Mouse (Mus musculus): ENCODE data around the gene Cops7b.
"Not testable (repeated sequence)": the region's sequence is repeated elsewhere in the genome, so short reads cannot be mapped to it uniquely, and the experiment has no call there.

Cops7b gene

GRCm38 (mm10) chr1:86582451-86583096 is at the start of gene Cops7b, which contains the start of gene Pde6d:
Cops7b (plus strand) TSS chr1:86582904.
Pde6d (minus strand) TSS chr1:86582629.
- DNase-seq = peak; percentile 97

DNA sequence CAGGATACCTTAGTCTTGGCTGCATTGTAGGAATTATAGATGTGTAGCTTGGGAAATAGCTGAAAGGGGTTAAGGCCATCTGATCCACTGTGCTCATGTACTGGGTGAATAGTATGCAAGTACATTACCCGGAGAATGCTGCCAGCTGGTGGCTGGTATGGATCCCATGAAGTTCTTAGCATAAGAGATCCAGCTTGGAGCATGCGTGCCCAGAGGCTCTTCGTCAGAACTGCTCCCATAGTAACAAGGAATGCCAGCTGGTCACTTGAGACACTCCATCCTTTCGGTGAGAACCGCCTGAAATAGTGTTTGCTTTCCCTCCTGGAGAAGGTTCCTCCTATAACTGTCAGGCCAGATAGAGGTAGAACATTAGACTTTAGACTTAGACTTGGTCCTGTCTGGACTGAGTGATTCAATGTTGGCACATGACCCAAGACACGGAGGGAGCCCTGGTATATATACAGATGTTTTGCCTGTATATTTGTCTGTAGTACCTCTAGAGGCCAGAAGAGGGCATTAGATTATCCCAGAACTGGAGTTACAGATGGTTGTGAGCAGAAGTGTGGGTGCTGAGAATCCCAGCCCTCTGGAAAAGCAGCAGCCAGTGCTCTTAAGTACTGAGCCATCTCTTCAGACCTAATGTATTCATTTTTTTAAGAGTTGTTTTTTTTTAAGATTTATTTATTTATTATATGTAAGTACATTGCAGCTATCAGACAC is 49.1 kb upstream of the Cops7b start:
- DNase-seq = peak; percentile 57

DNA sequence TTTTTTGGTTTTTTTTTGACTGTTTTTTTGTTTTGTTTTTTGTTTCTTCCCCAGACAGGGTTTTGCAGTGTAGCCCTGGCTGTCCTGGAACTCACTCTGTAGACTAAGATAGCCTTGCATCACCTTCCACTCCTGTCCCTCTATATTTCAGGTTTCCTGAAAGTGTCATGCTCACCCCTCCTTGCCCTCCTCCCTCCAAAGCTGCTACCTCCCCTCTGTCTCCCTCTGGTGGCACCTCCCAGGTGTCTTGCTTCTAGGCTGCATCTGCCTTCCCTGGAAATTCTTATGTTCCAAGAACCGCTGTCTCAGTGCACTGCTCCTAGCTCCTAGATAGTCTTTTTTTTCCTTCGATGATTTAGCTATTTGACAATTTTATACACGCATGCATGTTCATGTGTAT is 44.3 kb upstream of the Cops7b start:
- peak; percentile 13 for DNase-seq

DNA sequence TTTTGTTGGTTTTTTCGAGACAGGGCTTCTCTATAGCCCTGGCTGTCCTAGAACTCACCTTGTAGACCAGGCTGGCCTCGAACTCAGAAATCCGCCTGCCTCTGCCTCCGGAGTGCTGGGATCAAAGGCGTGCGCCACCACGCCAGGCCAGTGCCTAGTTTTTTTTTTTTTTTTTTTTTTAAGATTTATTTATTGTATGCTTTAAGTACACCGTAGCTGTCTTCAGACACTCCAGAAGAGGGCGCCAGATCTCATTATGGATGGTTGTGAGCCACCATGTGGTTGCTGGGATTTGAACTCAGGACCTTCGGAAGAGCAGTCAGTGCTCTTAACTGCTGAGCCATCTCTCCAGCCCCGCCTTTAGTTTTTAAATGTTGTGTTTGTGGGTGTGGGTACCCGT is 43.1 kb upstream of the Cops7b start:
- not testable (repeated sequence) for DNase-seq

DNA sequence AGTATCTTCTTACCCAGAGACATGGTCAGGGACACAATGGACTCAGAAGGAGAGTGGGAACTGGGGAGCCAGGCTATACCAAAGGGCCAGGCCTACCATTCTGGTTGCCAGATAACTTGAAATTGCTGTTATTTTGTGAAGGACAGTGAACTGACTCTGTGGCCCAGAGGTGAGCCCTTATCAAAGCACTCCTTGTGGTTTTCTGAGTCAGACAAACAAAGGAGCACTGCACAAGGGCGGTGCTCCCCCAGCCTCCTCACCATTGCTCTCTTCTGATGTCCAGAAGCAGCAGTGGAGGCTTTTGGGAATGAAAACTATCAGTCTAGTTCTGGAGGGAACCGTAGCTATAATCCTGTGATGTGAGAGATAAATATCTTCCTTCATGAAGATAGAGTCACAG is 40.1 kb upstream of the Cops7b start:
- DNase-seq = no peak

DNA sequence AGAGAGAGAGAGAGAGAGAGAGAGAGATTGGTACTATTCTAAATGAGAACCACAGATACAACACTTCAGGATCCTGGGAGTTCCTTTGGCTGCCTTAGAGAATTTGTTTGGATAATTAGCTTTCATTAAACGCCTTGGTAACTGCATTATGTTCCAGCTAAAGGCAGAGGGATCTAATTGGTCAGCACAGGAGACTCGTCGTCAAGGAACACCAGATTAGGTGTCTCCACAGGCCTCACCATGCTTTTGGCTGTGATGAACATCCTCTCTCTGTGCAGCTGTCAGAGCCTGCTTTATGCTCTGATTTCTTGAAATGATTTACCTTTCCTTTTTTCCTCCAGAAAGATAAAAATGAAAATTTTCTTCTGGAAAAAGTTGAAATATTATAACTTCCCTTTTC is 35.9 kb upstream of the Cops7b start:
- no peak for DNase-seq

DNA sequence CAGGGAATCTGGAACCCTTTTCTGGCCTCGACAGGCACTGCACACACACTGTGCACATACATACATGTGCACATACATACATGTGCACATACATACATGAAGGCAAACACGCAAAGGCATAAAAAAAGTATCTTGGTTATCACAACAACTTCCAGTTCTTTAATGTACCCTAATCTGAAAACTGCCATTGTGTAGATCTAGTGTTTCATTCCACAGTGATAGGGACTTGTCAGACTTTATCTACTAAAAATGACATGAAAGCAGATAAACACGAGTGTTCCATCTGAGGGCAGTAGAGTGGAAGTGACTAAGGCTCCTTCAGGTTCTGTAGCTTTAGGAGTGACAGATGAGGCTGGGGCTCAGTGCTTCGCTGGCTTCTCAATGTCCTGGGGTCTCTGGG is 31.4 kb upstream of the Cops7b start:
- no peak for DNase-seq

DNA sequence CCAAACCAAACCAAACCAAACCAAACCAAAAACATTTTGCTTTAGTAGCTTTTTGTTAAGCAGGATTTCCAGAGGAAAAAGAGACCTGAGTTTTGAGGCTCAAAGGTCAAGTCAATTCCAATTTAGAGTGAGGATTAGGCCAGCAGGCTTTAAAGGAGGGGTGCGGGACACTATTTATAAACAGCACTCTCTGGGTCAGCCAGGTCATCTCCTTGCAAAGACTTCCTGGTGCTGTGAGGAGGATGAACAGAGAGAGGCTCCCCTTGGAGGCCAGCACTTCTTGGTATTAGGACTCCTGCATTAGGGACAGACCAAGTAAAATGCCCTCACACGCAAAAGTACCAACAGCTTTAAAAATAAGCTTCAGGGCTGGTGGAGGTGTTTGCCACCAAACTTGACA is 30.8 kb upstream of the Cops7b start:
- no peak for DNase-seq

- no peak for DNase-seq
Measured at GRCm38 (mm10) chr1:86555665-86556064, 27.0 kb upstream of the Cops7b start.

GRCm38 (mm10) chr1:86557872-86558271 is 24.8 kb upstream of the Cops7b start:
- DNase-seq = no peak

- no peak for DNase-seq
Measured at GRCm38 (mm10) chr1:86559232-86559631, 23.5 kb upstream of the Cops7b start.

- DNase-seq = no peak
Measured at GRCm38 (mm10) chr1:86562663-86563062, 20.0 kb upstream of the Cops7b start.

- no peak for DNase-seq
Measured at GRCm38 (mm10) chr1:86568409-86568808, 14.3 kb upstream of the Cops7b start.

- no peak for DNase-seq
Measured at GRCm38 (mm10) chr1:86569292-86569860, 13.3 kb upstream of the Cops7b start.

GRCm38 (mm10) chr1:86571381-86571780 is 11.3 kb upstream of the Cops7b start:
- no peak for DNase-seq

- DNase-seq = peak; percentile 30
Measured at GRCm38 (mm10) chr1:86571941-86572340, 10.8 kb upstream of the Cops7b start.

DNA sequence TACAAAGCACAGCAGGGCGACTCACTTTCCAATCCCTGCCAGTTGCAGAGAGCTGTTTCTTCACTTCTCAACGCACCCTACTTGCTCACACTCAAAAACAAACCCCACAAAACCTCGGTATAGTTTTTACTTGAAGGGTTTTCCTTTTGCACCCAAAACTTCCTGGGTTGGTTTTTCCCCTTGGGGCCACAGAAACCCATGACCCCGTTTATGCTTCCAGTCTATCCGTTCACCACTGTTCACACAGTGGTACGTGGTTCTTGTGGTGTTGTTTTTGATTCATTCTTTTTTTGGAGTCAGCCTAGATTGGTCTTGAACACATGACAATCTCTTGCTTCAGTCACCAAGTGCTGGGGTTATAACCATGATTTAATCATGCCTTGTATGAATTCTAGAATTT is 2.3 kb upstream of the Cops7b start:
- no peak for DNase-seq

GRCm38 (mm10) chr1:86581692-86582450 is 833 bp upstream of the Cops7b start:
- DNase-seq = no peak

DNA sequence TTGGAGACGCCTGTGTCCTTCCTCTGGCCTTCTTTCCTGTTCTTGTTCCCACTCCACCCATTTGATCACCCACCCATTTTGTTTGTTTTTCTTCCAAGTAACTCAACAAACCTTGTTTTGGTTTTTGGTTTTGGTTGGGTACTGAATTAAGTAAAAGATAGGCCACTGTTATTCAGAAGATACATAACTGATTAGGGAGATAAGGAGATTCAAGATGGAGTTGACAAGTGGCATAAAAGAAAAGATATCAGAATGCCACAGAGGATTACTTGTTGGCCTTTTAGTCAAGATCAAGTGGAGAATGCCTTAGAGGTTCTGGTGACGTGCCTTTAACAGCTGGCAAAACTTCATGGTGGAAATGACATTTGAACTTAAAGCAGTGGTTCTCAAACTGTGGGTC is 1.0 kb downstream of the Cops7b start:
- DNase-seq = no peak

GRCm38 (mm10) chr1:86586992-86587391 is 4.3 kb downstream of the Cops7b start:
- peak; percentile 83 for DNase-seq

GRCm38 (mm10) chr1:86594539-86594938 is 11.8 kb downstream of the Cops7b start:
- DNase-seq = no peak

GRCm38 (mm10) chr1:86595315-86595714 is 12.6 kb downstream of the Cops7b start:
- no peak for DNase-seq

- DNase-seq = peak; percentile 56
Measured at GRCm38 (mm10) chr1:86596512-86596911, 13.8 kb downstream of the Cops7b start.

All from right cerebral cortex, adult 18-20 months (tissue).